Mouse (Mus musculus): Measurements from ENCODE around the gene Vtn. TPM values are rescaled to one million over a fixed set of nuclear protein-coding genes. Genes with fewer than 3 reads are reported as not detected.

Gene Vtn
- total RNA-seq (2021): 10 to 100 TPM; 65.9 to 80.3 TPM

- intact Hi-C loops (cut with DNase I): no loop called here
- no peak for DNase-seq (ENCODE audit: low spot score in 2 of 2)
These were observed at the start of gene Vtn for GRCm38 (mm10) chr11:78499004-78499403. TSS of gene Vtn (plus strand) at chr11:78499091.

GRCm38 (mm10) chr11:78450337-78450736 lies 48.6 kb upstream of the Vtn start:
- intact Hi-C loops (cut with DNase I): loop anchor here (5.0 kb wide), 1 partner anchor 88 kb away; no protein-coding TSS in a partner anchor
- no peak for DNase-seq (ENCODE audit: low spot score in 2 of 2)

- intact Hi-C loops (cut with DNase I): loop anchor here (5.0 kb wide), 1 partner anchor 91 kb away; no protein-coding TSS in a partner anchor
- DNase-seq (ENCODE audit: low spot score in 2 of 2): peak; percentile 26 to 40
These were observed 45.2 kb upstream of the Vtn start for GRCm38 (mm10) chr11:78453675-78454074.

- intact Hi-C loops (cut with DNase I): loop anchor here (5.0 kb wide), 1 partner anchor 92 kb away; no protein-coding TSS in a partner anchor
- DNase-seq (ENCODE audit: low spot score in 2 of 2): no peak
These were observed 44.6 kb upstream of the Vtn start for GRCm38 (mm10) chr11:78454276-78454675.

GRCm38 (mm10) chr11:78455308-78455707 lies 43.6 kb upstream of the Vtn start:
- intact Hi-C loops (cut with DNase I): no loop called here
- DNase-seq (ENCODE audit: low spot score in 2 of 2): no peak

- intact Hi-C loops (cut with DNase I): no loop called here
- no peak for DNase-seq (ENCODE audit: low spot score in 2 of 2)
These were observed 40.2 kb upstream of the Vtn start for GRCm38 (mm10) chr11:78458740-78459139.

GRCm38 (mm10) chr11:78461894-78462293 lies 37.0 kb upstream of the Vtn start:
- no peak for DNase-seq (ENCODE audit: low spot score in 2 of 2)
- intact Hi-C loops (cut with DNase I): no loop called here

GRCm38 (mm10) chr11:78462669-78463068 lies 36.2 kb upstream of the Vtn start:
- intact Hi-C loops (cut with DNase I): no loop called here
- DNase-seq (ENCODE audit: low spot score in 2 of 2): no peak

GRCm38 (mm10) chr11:78463286-78464036 lies 35.4 kb upstream of the Vtn start:
- DNase-seq (ENCODE audit: low spot score in 2 of 2): no peak
- intact Hi-C loops (cut with DNase I): no loop called here

- no peak for DNase-seq (ENCODE audit: low spot score in 2 of 2)
- intact Hi-C loops (cut with DNase I): no loop called here
These were observed 33.8 kb upstream of the Vtn start for GRCm38 (mm10) chr11:78465116-78465515.

GRCm38 (mm10) chr11:78465568-78466180 lies 33.2 kb upstream of the Vtn start, which contains the start of gene Slc46a1:
TSS of gene Slc46a1 (plus strand) at chr11:78465697.
- peak; percentile 76 to 77 for DNase-seq (ENCODE audit: low spot score in 2 of 2)
- intact Hi-C loops (cut with DNase I): no loop called here

GRCm38 (mm10) chr11:78466242-78466912 lies 32.5 kb upstream of the Vtn start:
- intact Hi-C loops (cut with DNase I): no loop called here
- no peak for DNase-seq (ENCODE audit: low spot score in 2 of 2)

GRCm38 (mm10) chr11:78467515-78467914 lies 31.4 kb upstream of the Vtn start:
- intact Hi-C loops (cut with DNase I): no loop called here
- DNase-seq (ENCODE audit: low spot score in 2 of 2): no peak

- intact Hi-C loops (cut with DNase I): no loop called here
- DNase-seq (ENCODE audit: low spot score in 2 of 2): no peak
These were observed 31.0 kb upstream of the Vtn start for GRCm38 (mm10) chr11:78467932-78468331.

GRCm38 (mm10) chr11:78471326-78472103 lies 27.4 kb upstream of the Vtn start:
- no peak for DNase-seq (ENCODE audit: low spot score in 2 of 2)
- intact Hi-C loops (cut with DNase I): no loop called here

GRCm38 (mm10) chr11:78475289-78475688 lies 23.6 kb upstream of the Vtn start:
- no peak for DNase-seq (ENCODE audit: low spot score in 2 of 2)
- intact Hi-C loops (cut with DNase I): no loop called here

- no peak for DNase-seq (ENCODE audit: low spot score in 2 of 2)
- intact Hi-C loops (cut with DNase I): no loop called here
These were observed 15.3 kb upstream of the Vtn start for GRCm38 (mm10) chr11:78483639-78484038.

GRCm38 (mm10) chr11:78488168-78488567 lies 10.7 kb upstream of the Vtn start:
- DNase-seq (ENCODE audit: low spot score in 2 of 2): peak; percentile 54 to 73
- intact Hi-C loops (cut with DNase I): no loop called here

- peak; percentile 57 to 71 for DNase-seq (ENCODE audit: low spot score in 2 of 2)
- intact Hi-C loops (cut with DNase I): no loop called here
These were observed 8.1 kb upstream of the Vtn start for GRCm38 (mm10) chr11:78490781-78491241.

- intact Hi-C loops (cut with DNase I): no loop called here
- no peak for DNase-seq (ENCODE audit: low spot score in 2 of 2)
These were observed 3.0 kb upstream of the Vtn start for GRCm38 (mm10) chr11:78495904-78496303.
